Mouse (Mus musculus): ENCODE measurements around the gene Svopl. TPM values are rescaled to one million over a fixed set of nuclear protein-coding genes. Genes with fewer than 3 reads are reported as not detected.
A peak's percentile ranks its signal among the peaks of the same experiment; 100 is the strongest.

Gene Svopl
- total and polyA plus RNA-seq, 3 experiments, result not detected

- no peaks in the 10 kb centered on the region for H3K79me2 ChIP-seq (replicated peaks; ENCODE audit: control insufficient read depth, extremely low read depth, insufficient read depth, poor library complexity, severe bottlenecking)
- peaks cover 0 to 2% of the 10 kb centered on the region in 2 experiments; a peak in 2 of 4 replicates for H3K4me1 ChIP-seq (ENCODE audit: control insufficient read depth in 1 of 2, insufficient read depth in 2 of 2)
- DNase-seq (ENCODE audit: extremely low read depth), result no peak
- no peaks in the 10 kb centered on the region for H3K27me3 ChIP-seq (replicated peaks)
- no peak overlapping the region for H3K27ac ChIP-seq (ENCODE audit: insufficient read depth, low read depth)
- no peak overlapping the region for H3K9ac ChIP-seq (ENCODE audit: insufficient read depth, low read depth)
- no peak overlapping the region for H3K4me3 ChIP-seq (replicated peaks in 1 of 3; ENCODE audit: low read depth in 2 of 3, low read length in 2 of 3, poor library complexity in 1 of 3)
- H3K36me3 ChIP-seq (replicated peaks in 1 of 2; ENCODE audit: control insufficient read depth in 1 of 2, insufficient read depth in 1 of 2, low read length in 1 of 2), result no peaks in the 10 kb centered on the region
- dilution Hi-C loops (cut with MboI; ENCODE audit: extremely low pct_ligation_motif_present, extremely low pct_unique_long_range_greater_than_20kb, low sequenced_read_pairs) (no loop called here), in situ Hi-C loops (cut with MboI; ENCODE audit: low pct_ligation_motif_present, low pct_unique_long_range_greater_than_20kb, low sequenced_read_pairs) (no loop called here)
- peaks cover 3% of the 10 kb centered on the region for H3K9me3 ChIP-seq (replicated peaks; ENCODE audit: low read length)
- TF ChIP-seq TCF12 (IDR thresholded peaks at IDR 0.05; ENCODE audit: low read depth, low read length) (no peak), CTCF (conservative IDR thresholded peaks at IDR 0.05 in 1 of 2, IDR thresholded peaks at IDR 0.05 in 1 of 2; ENCODE audit: low read depth in 2 of 2, low read length in 2 of 2) (0 out of 4 replicates have a peak, but pooled peaks of 1 of the 2 experiments have one; percentile 7)
- H3K4me2 ChIP-seq (ENCODE audit: insufficient read depth, low read depth, poor library complexity, severe bottlenecking), result no peak overlapping the region
Observed at GRCm38 (mm10) chr6:38049601-38050000, 2.8 kb upstream of the Svopl start.

- in situ Hi-C loops (cut with MboI; ENCODE audit: low pct_ligation_motif_present, low pct_unique_long_range_greater_than_20kb, low sequenced_read_pairs), result no loop called here
Observed at GRCm38 (mm10) chr6:38048800-38049561, 2.2 kb upstream of the Svopl start.

GRCm38 (mm10) chr6:38048003-38048402, 1.2 kb upstream of the Svopl start:
- H3K27me3 ChIP-seq (replicated peaks), result no peaks in the 10 kb centered on the region
- no peak for DNase-seq (ENCODE audit: extremely low read depth)
- no peaks in the 10 kb centered on the region for H3K36me3 ChIP-seq (replicated peaks in 1 of 2; ENCODE audit: control insufficient read depth in 1 of 2, insufficient read depth in 1 of 2, low read length in 1 of 2)
- H3K27ac ChIP-seq (ENCODE audit: insufficient read depth, low read depth), result no peak overlapping the region
- in situ Hi-C loops (cut with MboI; ENCODE audit: low pct_ligation_motif_present, low pct_unique_long_range_greater_than_20kb, low sequenced_read_pairs), result no loop called here
- TF ChIP-seq RCOR1 (conservative IDR thresholded peaks at IDR 0.05; ENCODE audit: low read depth, low read length) (no peak), ETS1 (conservative IDR thresholded peaks at IDR 0.05; ENCODE audit: low read depth, low read length) (no peak), MYC (IDR thresholded peaks at IDR 0.05; ENCODE audit: low read depth, low read length) (no peak), MXI1 (IDR thresholded peaks at IDR 0.05; ENCODE audit: low read depth, low read length) (no peak), MAFK (IDR thresholded peaks at IDR 0.05; ENCODE audit: insufficient replicate concordance, low read length) (no peak), UBTF (IDR thresholded peaks at IDR 0.05; ENCODE audit: low read depth, low read length) (no peak), JUN (IDR thresholded peaks at IDR 0.05; ENCODE audit: insufficient read depth, low read depth, low read length) (no peak), USF1 (IDR thresholded peaks at IDR 0.05; ENCODE audit: low read depth, low read length) (no peak), SIN3A (IDR thresholded peaks at IDR 0.05; ENCODE audit: low read length) (no peak), RAD21 (IDR thresholded peaks at IDR 0.05; ENCODE audit: low read depth, low read length) (no peak)
- H3K4me3 ChIP-seq (replicated peaks in 1 of 3; ENCODE audit: low read depth in 2 of 3, low read length in 2 of 3, poor library complexity in 1 of 3), result no peak overlapping the region
- H3K4me1 ChIP-seq (ENCODE audit: control insufficient read depth in 1 of 2, insufficient read depth in 2 of 2), result peaks cover 0 to 6% of the 10 kb centered on the region in 2 experiments; a peak in 2 of 4 replicates
- H3K4me2 ChIP-seq (ENCODE audit: insufficient read depth, low read depth, poor library complexity, severe bottlenecking), result no peak overlapping the region
- no peak overlapping the region for H3K9ac ChIP-seq (ENCODE audit: insufficient read depth, low read depth)
- peaks cover 3% of the 10 kb centered on the region for H3K9me3 ChIP-seq (replicated peaks; ENCODE audit: low read length)
- no peaks in the 10 kb centered on the region for H3K79me2 ChIP-seq (replicated peaks; ENCODE audit: control insufficient read depth, extremely low read depth, insufficient read depth, poor library complexity, severe bottlenecking)
- dilution Hi-C loops (cut with MboI; ENCODE audit: extremely low pct_ligation_motif_present, extremely low pct_unique_long_range_greater_than_20kb, low sequenced_read_pairs), result no loop called here

More at GRCm38 (mm10) chr6:38048800-38049561, 2.2 kb upstream of the Svopl start:
- Histone ChIP-seq H3K27me3 (replicated peaks) (no peaks in the 10 kb centered on the region), H3K79me2 (replicated peaks; ENCODE audit: control insufficient read depth, extremely low read depth, insufficient read depth, poor library complexity, severe bottlenecking) (no peaks in the 10 kb centered on the region), H3K27ac (ENCODE audit: insufficient read depth, low read depth) (no peak overlapping the region), H3K4me3 (replicated peaks in 1 of 3; ENCODE audit: low read depth in 2 of 3, low read length in 2 of 3, poor library complexity in 1 of 3) (no peak overlapping the region), H3K9ac (ENCODE audit: insufficient read depth, low read depth) (no peak overlapping the region), H3K4me2 (ENCODE audit: insufficient read depth, low read depth, poor library complexity, severe bottlenecking) (no peak overlapping the region), H3K36me3 (replicated peaks in 1 of 2; ENCODE audit: control insufficient read depth in 1 of 2, insufficient read depth in 1 of 2, low read length in 1 of 2) (no peaks in the 10 kb centered on the region), H3K9me3 (replicated peaks; ENCODE audit: low read length) (peaks cover 3% of the 10 kb centered on the region), H3K4me1 (ENCODE audit: control insufficient read depth in 1 of 2, insufficient read depth in 2 of 2) (no peaks in the 10 kb centered on the region)
- no peak for DNase-seq (ENCODE audit: extremely low read depth)
- dilution Hi-C loops (cut with MboI; ENCODE audit: extremely low pct_ligation_motif_present, extremely low pct_unique_long_range_greater_than_20kb, low sequenced_read_pairs), result no loop called here
- no peak for TF ChIP-seq JUND (conservative IDR thresholded peaks at IDR 0.05; ENCODE audit: low read depth, low read length)
- TF ChIP-seq TBP (conservative IDR thresholded peaks at IDR 0.05; ENCODE audit: low read depth, low read length), result no peak
- no peak for TF ChIP-seq ZNF384 (IDR thresholded peaks at IDR 0.05; ENCODE audit: low read depth, low read length)
- TF ChIP-seq MEF2A (IDR thresholded peaks at IDR 0.05; ENCODE audit: borderline replicate concordance, low read depth, low read length), result no peak
- TF ChIP-seq IRF4 (IDR thresholded peaks at IDR 0.05; ENCODE audit: low read depth, low read length), result no peak
- TF ChIP-seq KAT2A (IDR thresholded peaks at IDR 0.05; ENCODE audit: insufficient replicate concordance, low read length), result no peak
- no peak for TF ChIP-seq CHD1 (IDR thresholded peaks at IDR 0.05; ENCODE audit: low read depth, low read length)
- no peak for TF ChIP-seq TCF12 (IDR thresholded peaks at IDR 0.05; ENCODE audit: low read depth, low read length)
- no peak for TF ChIP-seq ETS1 (conservative IDR thresholded peaks at IDR 0.05; ENCODE audit: low read depth, low read length)
- no peak for TF ChIP-seq MYC (IDR thresholded peaks at IDR 0.05; ENCODE audit: low read depth, low read length)
- no peak for TF ChIP-seq POLR2AphosphoS2 (IDR thresholded peaks at IDR 0.05; ENCODE audit: low read depth, low read length)
- no peak for TF ChIP-seq RAD21 (IDR thresholded peaks at IDR 0.05; ENCODE audit: low read depth, low read length)
- TF ChIP-seq E2F4 (IDR thresholded peaks at IDR 0.05; ENCODE audit: insufficient replicate concordance, low read depth, low read length), result no peak
- TF ChIP-seq HCFC1 (IDR thresholded peaks at IDR 0.05; ENCODE audit: low read depth, low read length), result no peak
- TF ChIP-seq POLR2A (IDR thresholded peaks at IDR 0.05; ENCODE audit: low read depth, low read length), result no peak
- TF ChIP-seq ELF1 (IDR thresholded peaks at IDR 0.05; ENCODE audit: low read depth, low read length), result no peak
- TF ChIP-seq JUN (IDR thresholded peaks at IDR 0.05; ENCODE audit: insufficient read depth, low read depth, low read length), result no peak
- TF ChIP-seq ZKSCAN1 (IDR thresholded peaks at IDR 0.05; ENCODE audit: borderline replicate concordance, low read depth, low read length), result no peak

All from CH12.LX (cell line).